Mouse (Mus musculus) heart, embryonic 14.5 days (tissue): ENCODE measurements around the gene D430019H16Rik. TPM values are rescaled to one million over a fixed set of nuclear protein-coding genes. Genes with fewer than 3 reads are reported as not detected.

Experiments
- ATAC-seq: fragments of 200-750 bp; cut with Nextera tagmentation; 2 replicates; pipeline ENCODE4 v1.8.0; 2017; ENCODE audit warnings: low read depth, moderate TSS enrichment; ENCODE audit not compliant: insufficient number of reproducible peaks, insufficient read depth, low FRiP score
- H3K27ac ChIP-seq, 2 experiments: fragments of 200-500 bp in 1 of 2; fragments of 300-500 bp in 1 of 2; sonication (generic) in 1 of 2; replicated peaks in 1 of 2; 2 replicates each; pipeline ENCODE4 v1.5.1; 2012 to 2014; ENCODE audit warnings: low read depth in 2 of 2, low read length in 2 of 2, control low read depth in 1 of 2, mild to moderate bottlenecking in 1 of 2, mixed read lengths in 1 of 2; ENCODE audit not compliant: control insufficient read depth in 1 of 2, insufficient read depth in 1 of 2
- H3K27me3 ChIP-seq: fragments of 300-500 bp; sonication (generic); 2 replicates; pipeline ENCODE4 v1.6.1; 2014; ENCODE audit warnings: mild to moderate bottlenecking, low read length, control low read depth; ENCODE audit not compliant: control insufficient read depth, insufficient read depth
- H3K36me3 ChIP-seq: fragments of 300-500 bp; sonication (generic); 2 replicates; pipeline ENCODE4 v1.6.1; 2014; ENCODE audit warnings: mild to moderate bottlenecking, control low read depth, low read length, mixed read lengths; ENCODE audit not compliant: control insufficient read depth, insufficient read depth
- H3K4me1 ChIP-seq, 2 experiments: fragments of 200-500 bp in 1 of 2; fragments of 300-500 bp in 1 of 2; sonication (generic) in 1 of 2; 2 replicates each; pipeline ENCODE4 v1.6.1; 2012 to 2014; ENCODE audit warnings: low read length in 2 of 2, control low read depth in 1 of 2, mixed read lengths in 1 of 2; ENCODE audit not compliant: control insufficient read depth in 2 of 2, insufficient read depth in 2 of 2
- H3K4me2 ChIP-seq: fragments of 300-500 bp; sonication (generic); 2 replicates; pipeline ENCODE4 v1.6.1; 2014; ENCODE audit warnings: mild to moderate bottlenecking, low read length
- H3K4me3 ChIP-seq, 2 experiments: fragments of 200-500 bp in 1 of 2; fragments of 300-500 bp in 1 of 2; sonication (generic) in 1 of 2; 2 replicates each; pipeline ENCODE4 v1.5.1; 2012 to 2014; ENCODE audit warnings: low read length in 2 of 2, mild to moderate bottlenecking in 2 of 2, control low read depth in 1 of 2, low read depth in 1 of 2, moderate library complexity in 1 of 2; ENCODE audit not compliant: control insufficient read depth in 1 of 2, insufficient read depth in 1 of 2
- H3K9ac ChIP-seq: fragments of 300-500 bp; sonication (generic); 2 replicates; pipeline ENCODE4 v1.6.1; 2014; ENCODE audit warnings: mild to moderate bottlenecking, low read length
- H3K9me3 ChIP-seq: fragments of 300-500 bp; sonication (generic); 2 replicates; pipeline ENCODE4 v1.6.1; 2016; ENCODE audit warnings: low read length, control low read depth; ENCODE audit not compliant: control insufficient read depth
- WGBS: fragments of 180-500 bp; shearing (Covaris S2); extraction: QIAGEN DNeasy Blood & Tissue Kit; methylation state at CpG from one replicate; pipeline ENCODE4 v1.1.7; 2014; 5-methylcytosine and 5-hydroxymethylcytosine counted together
- polyA plus RNA-seq: library from polyadenylated mRNA; unstranded; fragments of >200 nt; fragmentation: Nextera tagmentation; extraction: Ambion mirVana; gene quantifications from 2 replicates; pipeline ENCODE4 v1.2.1, GENCODE M21; 2014

D430019H16Rik gene
- polyA plus RNA-seq, 1 experiment from 2014 or later, result 0.72 TPM

DNA sequence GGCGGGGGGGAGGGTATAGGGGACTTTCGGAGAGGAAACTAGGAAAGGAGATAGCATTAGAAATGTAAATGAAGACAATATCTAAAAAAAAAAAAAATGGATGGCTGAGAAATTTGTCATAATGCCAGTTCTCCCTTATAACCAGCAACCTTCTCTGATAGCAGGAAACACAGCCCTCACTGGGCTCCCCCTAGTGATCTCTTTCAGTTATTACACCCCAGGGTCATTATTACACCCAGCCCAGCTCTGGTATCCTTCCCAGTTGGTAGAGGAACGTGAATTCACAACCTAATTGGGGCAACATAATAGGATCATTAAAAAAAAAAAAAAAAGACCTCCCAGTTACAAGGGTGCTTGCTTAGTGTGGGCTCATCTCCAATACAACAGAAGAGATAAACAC is 29.8 kb downstream of the D430019H16Rik start:
- Histone ChIP-seq H3K4me3 (no peak overlapping the region), H3K4me1 (peaks cover 0 to 2% of the 10 kb centered on the region in 2 experiments; a peak in 1 of 4 replicates), H3K27ac (no peak overlapping the region), H3K4me2 (no peak overlapping the region), H3K9ac (no peak overlapping the region), H3K27me3 (no peaks in the 10 kb centered on the region), H3K9me3 (no peaks in the 10 kb centered on the region), H3K36me3 (no peaks in the 10 kb centered on the region)
- ATAC-seq, result no peak
- WGBS, result 50% methylated on average over 3 of the region's 3 CpGs

DNA sequence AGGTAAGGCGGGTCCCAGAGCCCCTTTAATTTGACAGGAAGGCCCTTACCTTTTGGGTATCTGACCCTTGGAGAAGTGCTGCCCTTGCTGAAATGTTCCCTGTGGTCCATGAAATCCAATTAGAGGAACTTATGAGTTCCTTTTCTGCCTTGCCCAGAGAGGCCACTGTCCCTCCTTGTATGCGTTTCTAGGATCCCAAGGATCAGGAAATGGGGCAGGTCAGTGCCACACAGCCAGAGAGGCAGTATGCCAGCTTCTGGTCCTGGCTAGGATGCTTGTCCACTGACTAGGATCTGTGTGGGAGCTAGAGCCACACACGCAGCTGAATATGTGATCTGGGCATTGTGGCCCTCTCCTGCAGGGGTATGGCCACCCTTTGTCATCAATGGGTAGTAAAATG is 36.6 kb downstream of the D430019H16Rik start:
- 77% methylated on average over 3 of the region's 3 CpGs for WGBS
- peaks cover 5 to 13% of the 10 kb centered on the region in 2 experiments; a peak in 3 of 4 replicates for H3K4me1 ChIP-seq
- no peak overlapping the region for H3K9ac ChIP-seq
- no peak overlapping the region for H3K27ac ChIP-seq
- no peaks in the 10 kb centered on the region; the same call in 1 of the 2 replicates for H3K27me3 ChIP-seq
- H3K9me3 ChIP-seq, result no peaks in the 10 kb centered on the region
- ATAC-seq, result no peak
- no peak overlapping the region for H3K4me2 ChIP-seq
- no peaks in the 10 kb centered on the region for H3K36me3 ChIP-seq
- no peak overlapping the region for H3K4me3 ChIP-seq

DNA sequence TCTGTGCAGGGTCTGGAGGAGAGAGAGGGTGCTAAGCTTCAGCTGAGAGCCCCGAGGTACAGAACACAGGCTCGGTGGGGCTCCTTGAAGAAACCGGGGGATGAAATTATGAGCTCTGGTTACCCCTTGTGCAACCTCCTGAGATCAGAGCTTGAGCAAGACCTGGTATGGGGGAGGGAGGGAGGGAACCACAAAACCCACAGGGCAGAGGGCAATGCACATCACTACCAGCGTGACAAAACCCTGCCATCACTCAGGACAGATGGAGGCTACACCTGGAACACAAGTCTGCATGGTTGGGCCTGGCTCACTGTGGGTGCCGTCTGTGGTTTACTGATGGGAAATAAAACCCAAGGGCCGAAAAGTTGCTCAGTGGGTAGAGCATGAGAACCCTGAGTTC is 37.1 kb downstream of the D430019H16Rik start:
- no peaks in the 10 kb centered on the region; the same call in 1 of the 2 replicates for H3K27me3 ChIP-seq
- H3K4me1 ChIP-seq, result peaks cover 5 to 13% of the 10 kb centered on the region in 2 experiments; a peak in 3 of 4 replicates
- H3K4me3 ChIP-seq, result no peak overlapping the region
- H3K9me3 ChIP-seq, result no peaks in the 10 kb centered on the region
- H3K27ac ChIP-seq, result no peak overlapping the region
- no peak overlapping the region for H3K4me2 ChIP-seq
- WGBS, result 76% methylated on average over 6 of the region's 6 CpGs
- H3K9ac ChIP-seq, result no peak overlapping the region
- H3K36me3 ChIP-seq, result no peaks in the 10 kb centered on the region
- no peak for ATAC-seq

DNA sequence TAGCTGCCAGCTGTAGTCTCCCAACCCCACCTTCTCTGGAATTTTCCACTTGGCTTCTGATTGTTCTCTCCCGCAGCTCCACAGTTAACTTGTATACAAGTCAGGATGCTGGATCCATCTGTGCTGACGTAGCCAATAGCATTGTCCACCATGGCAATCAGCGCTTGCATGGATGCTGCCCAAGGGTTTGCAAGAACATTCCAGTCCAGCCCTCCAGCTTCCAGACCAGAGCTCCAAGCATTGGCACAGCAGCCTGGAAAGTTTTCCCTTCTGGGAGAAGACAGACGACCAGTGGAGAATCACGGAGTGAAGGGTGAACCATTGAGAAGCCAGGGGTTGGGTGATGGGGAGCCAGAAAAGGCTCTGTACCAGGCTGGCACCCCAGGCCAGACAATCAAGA is 41.1 kb downstream of the D430019H16Rik start:
- 58% methylated on average over 5 of the region's 5 CpGs for whole genome bisulfite sequencing
- no peak overlapping the region for H3K4me2 ChIP-seq
- no peak overlapping the region for H3K9ac ChIP-seq
- ATAC-seq, result no peak
- H3K27me3 ChIP-seq, result peaks cover 20% of the 10 kb centered on the region
- H3K36me3 ChIP-seq, result no peaks in the 10 kb centered on the region
- peaks cover 5 to 10% of the 10 kb centered on the region in 2 experiments; a peak in 3 of 4 replicates for H3K4me1 ChIP-seq
- H3K9me3 ChIP-seq, result no peaks in the 10 kb centered on the region
- H3K27ac ChIP-seq, result no peak overlapping the region
- H3K4me3 ChIP-seq, result no peak overlapping the region

DNA sequence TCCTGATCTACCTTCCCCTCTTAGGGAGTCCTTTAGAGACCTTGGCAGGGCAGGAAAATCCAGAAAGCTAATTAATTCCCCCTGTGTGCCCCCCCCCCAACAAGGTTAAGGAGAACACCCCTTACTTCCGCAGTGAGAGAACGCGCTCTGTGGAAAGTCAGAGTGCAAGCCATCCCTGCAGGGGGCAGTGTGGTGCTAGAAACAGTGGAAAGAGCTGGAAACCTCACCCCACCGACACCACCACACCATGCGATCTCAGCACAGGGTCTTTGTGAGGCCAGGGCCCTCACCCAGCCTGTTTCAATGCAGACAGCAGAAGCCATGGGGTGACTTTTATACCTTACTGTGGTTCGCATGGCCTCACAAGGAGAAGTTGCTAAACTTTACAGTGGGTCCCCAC is 44.2 kb downstream of the D430019H16Rik start:
- Histone ChIP-seq H3K4me1 (peaks cover 13 to 14% of the 10 kb centered on the region in 2 experiments), H3K9me3 (no peaks in the 10 kb centered on the region), H3K36me3 (no peaks in the 10 kb centered on the region), H3K27me3 (peaks cover 25% of the 10 kb centered on the region), H3K27ac (no peak overlapping the region), H3K9ac (no peak overlapping the region), H3K4me3 (no peak overlapping the region), H3K4me2 (no peak overlapping the region)
- no peak for ATAC-seq
- WGBS, result 14% methylated on average over 6 of the region's 6 CpGs

DNA sequence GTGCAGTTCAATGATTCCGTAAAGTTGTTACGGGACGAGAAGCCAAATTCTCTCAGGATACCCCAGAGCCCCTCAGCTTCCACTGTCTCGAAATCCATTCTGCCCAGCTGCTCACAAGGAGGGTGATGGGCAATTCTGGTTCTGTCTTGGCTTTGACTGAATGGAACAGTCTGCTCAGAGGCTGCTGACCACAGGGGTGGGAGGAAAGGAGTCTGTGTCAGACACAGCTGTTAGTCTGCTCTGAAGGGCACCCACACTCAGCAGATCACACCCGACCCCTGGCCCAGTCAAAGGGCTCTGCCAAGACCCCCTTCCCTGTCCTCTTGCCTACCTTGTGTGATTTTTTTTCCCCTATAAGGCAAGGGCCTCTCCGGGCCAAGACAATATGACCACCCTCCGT is 44.8 kb downstream of the D430019H16Rik start:
- Histone ChIP-seq H3K9ac (no peak overlapping the region), H3K4me1 (peaks cover 13 to 14% of the 10 kb centered on the region in 2 experiments), H3K4me3 (no peak overlapping the region), H3K4me2 (no peak overlapping the region), H3K27ac (no peak overlapping the region), H3K36me3 (no peaks in the 10 kb centered on the region), H3K9me3 (no peaks in the 10 kb centered on the region), H3K27me3 (peaks cover 25% of the 10 kb centered on the region)
- no peak for ATAC-seq
- 94% methylated on average over 7 of the region's 7 CpGs for WGBS

DNA sequence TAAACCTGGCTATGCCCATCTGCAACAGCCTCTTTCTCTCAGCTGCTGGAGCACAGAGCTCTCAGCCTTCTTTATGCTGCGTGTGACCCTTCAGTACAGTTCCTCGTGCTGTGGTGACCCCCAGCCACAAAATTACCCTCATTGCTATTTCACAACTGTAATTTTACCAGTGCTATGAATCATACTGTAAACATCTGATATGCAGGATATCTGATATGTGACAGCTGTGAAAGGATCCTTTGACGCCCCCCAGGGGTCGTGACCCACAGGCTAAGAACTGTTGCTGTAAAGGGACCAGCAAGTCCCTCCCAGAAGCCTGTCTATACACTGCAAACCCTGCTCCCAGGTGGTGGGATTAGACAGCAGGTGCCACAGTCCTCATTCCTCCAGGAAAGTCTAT is 45.2 kb downstream of the D430019H16Rik start:
- H3K4me3 ChIP-seq, result no peak overlapping the region
- no peak overlapping the region for H3K4me2 ChIP-seq
- H3K27me3 ChIP-seq, result peaks cover 25% of the 10 kb centered on the region
- 65% methylated on average over 4 of the region's 4 CpGs for WGBS
- H3K27ac ChIP-seq, result no peak overlapping the region
- no peak for ATAC-seq
- no peak overlapping the region for H3K9ac ChIP-seq
- H3K9me3 ChIP-seq, result no peaks in the 10 kb centered on the region
- H3K4me1 ChIP-seq, result peaks cover 10 to 12% of the 10 kb centered on the region in 2 experiments
- H3K36me3 ChIP-seq, result no peaks in the 10 kb centered on the region

DNA sequence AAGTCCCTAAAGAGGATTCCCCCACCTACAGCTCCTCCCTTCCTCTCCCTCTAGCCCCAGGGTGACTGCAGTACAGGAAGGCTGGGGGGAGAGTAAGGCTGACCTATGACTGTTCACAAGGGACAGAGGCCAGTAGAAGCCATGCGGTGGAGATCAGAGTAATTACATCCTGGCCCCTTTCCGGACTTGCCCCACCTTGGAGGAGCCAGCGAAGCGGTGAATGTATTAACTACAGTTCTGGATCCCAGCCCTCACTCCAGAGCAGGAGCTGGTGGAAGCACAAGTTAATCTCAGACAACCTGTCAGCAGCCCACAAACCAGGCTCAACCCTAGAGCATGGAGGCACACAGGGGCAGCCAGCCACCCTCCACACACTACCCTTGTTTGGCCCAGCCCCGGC is 47.3 kb downstream of the D430019H16Rik start:
- Histone ChIP-seq H3K27me3 (peaks cover 24% of the 10 kb centered on the region), H3K27ac (0 out of 4 replicates have a peak overlapping the region, but pooled peaks of 1 of the 2 experiments have one; percentile 2), H3K4me1 (peaks cover 4 to 7% of the 10 kb centered on the region in 2 experiments; a peak in 2 of 4 replicates), H3K36me3 (no peaks in the 10 kb centered on the region), H3K4me3 (no peak overlapping the region), H3K4me2 (no peak overlapping the region), H3K9me3 (no peaks in the 10 kb centered on the region), H3K9ac (no peak overlapping the region)
- WGBS, result 32% methylated on average over 5 of the region's 5 CpGs
- peak; percentile 38; the same call in 1 of the 2 replicates for ATAC-seq
